Mouse (Mus musculus) effector memory CD4-positive, alpha-beta T cell, adult 5 months (primary cell): ENCODE data around the gene Mef2a. TPM values are rescaled to one million over a fixed set of nuclear protein-coding genes. Genes with fewer than 3 reads are reported as not detected.

Experiments
- polyA plus RNA-seq: library from polyadenylated mRNA; unstranded; fragments of 100-300 nt; shearing (Covaris generic); gene quantifications from one replicate; pipeline ENCODE4 v1.2.1, GENCODE M21; 2017

Mef2a gene
- 35.6 TPM for polyA plus RNA-seq

DNA sequence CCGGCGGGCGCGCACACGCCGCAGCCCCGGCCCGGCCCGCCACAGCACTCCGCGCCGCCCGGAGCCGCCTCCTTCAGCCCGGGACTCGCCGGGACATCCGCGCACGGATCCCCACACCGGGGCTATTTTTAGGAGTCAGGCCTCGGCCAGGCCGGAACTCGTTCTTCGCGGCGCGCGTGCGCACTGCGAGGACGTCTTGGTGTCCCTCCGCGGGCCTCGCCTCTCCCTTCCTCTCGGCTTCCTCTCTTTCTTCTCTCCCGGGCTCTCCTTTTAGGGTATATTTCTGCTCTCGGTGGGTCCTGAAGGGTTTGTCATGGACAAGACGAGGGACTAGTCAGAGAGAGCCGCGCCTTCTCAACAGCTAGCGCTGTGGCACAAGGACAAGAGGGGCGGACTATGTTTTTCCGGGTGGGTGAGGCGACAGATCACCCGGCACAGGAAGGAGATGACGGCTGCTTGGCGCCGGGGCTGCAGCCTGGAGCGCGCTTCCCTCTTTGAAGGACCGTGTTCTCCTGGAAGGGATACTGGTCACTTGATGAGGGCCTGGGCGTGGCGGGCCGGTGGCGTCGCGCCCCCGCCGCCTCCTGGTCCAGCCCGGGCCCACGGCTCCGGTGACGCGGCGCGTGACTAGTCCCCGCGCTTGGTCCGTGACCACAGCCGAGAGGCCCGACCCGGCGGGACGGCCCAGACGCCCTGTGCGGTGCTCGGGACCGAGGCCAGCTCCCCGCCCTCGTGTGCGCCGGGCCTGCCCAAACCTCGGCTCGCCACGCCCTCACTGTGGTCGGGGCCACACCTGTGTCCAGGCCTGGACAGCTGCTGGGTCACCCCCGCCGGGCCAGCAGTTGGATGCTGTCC is at the start of gene Mef2a:
Gene Mef2a (minus strand): TSS at position 130 of the 855 bp plus-strand sequence.

DNA sequence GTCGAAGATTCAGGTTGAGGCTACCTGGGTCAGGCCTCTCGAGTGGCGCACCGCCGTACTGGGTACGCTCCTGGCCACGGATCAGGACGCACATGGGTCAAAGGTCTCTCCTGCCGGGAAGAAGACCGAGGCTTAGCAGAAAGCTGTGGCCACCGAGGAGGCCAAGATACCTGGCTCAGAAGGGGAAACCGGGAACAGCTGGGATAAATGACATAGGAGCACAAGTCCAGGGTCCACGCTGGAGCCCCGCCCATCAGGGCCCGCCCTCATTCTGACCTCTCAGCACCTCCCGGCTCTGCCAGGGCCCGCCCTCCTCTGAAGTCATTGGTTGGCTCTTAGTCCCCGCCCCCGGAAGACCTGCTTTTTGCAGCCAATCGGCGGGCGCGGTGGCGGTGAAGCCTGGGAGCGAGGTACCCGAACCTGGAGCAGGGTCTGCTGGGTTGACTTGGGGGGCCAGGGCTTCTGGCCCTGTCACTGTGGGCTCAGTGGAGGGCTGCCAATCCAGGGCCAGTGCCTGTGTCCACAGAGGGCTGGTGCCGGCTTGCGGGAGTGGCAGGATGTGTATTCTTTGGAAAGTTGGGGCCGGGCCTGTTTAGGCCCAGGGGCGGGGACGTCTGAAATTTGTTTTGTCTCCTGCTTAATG is 150.3 kb downstream of the Mef2a start, which contains the start of gene Lysmd4:
Gene Lysmd4 (plus strand): TSS at position 325 of the 643 bp plus-strand sequence.

Other genes starting within 250 kb of the Mef2a start
- 2.5 TPM for gene Lysmd4, start 150.3 kb downstream of the Mef2a start, polyA plus RNA-seq